Mouse (Mus musculus): ENCODE results near the gene Zfp667.
"Not testable (repeated sequence)": the region's sequence is repeated elsewhere in the genome, so short reads cannot be mapped to it uniquely, and the experiment has no call there.

Zfp667 gene

GRCm38 (mm10) chr7:6285842-6286705, at the start of gene Zfp667:
Gene Zfp667, plus strand, starts transcription at chr7:6286579.
- DNase-seq: peak; percentile 98

DNA sequence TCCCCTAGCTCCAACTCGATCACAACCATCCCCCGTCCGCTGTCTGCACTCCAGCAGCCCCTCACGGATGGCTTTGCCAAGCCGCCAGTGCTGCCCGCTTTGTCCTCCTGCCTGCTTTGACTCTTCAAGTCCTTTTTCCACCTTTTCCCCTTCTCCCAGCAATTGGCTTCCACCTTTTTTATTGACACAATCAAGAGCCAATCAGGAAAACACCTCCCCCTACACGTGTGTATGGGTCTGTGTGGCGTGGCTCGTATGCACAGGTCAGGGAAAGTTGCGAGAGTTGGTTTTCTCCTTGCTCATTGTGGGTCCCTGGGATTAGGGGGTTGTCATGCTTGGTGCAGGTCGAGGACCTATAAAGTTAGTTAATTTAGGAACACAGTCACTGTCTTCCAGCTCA, 46.6 kb upstream of the Zfp667 start:
- no peak for DNase-seq

- DNase-seq: peak; percentile 68
These were observed 45.4 kb upstream of the Zfp667 start for GRCm38 (mm10) chr7:6240841-6241425.

DNA sequence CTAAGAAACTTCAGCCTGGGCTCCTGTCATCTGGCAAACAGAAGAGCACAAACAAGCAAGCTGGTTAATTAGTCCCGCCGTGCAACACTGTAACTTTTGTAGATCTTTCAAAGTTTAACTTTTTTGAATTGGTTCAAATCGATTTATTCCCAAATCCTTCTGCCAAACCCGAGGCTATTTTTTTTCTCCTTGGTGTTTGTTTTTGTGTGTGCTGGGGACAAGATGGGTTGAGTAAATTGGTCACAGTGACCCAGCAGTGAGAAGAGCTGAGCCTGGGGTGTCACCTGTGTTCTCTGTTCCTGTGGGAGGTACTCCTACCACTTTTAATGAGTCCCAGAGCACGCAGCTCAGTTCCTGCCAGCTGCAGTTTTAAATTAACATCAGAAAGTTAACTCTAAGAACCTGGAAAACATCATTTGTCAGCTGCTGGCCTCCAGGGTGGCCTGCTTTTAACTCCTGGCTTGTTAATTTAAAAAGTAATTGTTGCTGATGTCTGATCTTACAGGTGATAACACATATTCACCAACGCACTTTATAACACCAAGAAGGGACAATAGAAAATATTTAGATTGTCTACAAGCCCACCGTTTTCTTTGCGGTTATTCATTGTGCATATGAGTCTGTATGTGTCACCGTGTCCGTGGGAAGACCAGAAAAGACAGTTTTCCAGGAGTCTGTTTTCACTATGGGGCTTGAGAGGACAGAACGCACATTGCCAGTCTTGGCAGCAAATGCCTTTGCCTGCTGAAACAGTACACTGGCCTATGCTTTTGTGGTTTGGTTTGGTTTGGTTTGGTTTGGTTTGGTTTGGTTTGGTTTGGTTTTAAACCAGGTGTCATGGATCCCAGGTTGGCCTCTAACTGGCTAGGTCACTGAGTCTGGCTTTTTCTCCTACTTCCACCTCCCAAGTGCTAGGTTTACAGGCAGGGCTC, 41.8 kb upstream of the Zfp667 start:
- DNase-seq: no peak

DNA sequence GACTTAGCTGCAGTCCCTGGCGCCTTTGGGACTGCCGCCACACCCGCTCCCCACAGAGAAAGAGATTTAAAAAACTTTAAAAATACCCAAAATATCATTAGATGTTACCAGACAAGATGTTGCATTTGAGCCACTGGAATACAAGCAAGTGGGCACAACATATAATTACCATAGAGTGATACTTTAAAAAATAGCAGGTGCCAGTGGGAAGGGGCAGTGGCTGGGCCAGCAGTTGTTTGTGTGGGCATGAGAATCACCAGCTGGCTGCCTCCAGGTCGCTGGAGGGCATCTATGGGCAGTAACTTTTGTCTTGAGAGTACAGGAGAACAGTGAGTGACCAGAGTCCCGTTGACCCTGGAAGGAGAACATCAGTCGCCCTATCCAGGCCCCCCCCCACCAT, 34.0 kb upstream of the Zfp667 start, which contains the start of gene Epp13:
TSS of gene Epp13 (plus strand) at position 301 of the 400 bp plus-strand sequence.
- DNase-seq: no peak

DNA sequence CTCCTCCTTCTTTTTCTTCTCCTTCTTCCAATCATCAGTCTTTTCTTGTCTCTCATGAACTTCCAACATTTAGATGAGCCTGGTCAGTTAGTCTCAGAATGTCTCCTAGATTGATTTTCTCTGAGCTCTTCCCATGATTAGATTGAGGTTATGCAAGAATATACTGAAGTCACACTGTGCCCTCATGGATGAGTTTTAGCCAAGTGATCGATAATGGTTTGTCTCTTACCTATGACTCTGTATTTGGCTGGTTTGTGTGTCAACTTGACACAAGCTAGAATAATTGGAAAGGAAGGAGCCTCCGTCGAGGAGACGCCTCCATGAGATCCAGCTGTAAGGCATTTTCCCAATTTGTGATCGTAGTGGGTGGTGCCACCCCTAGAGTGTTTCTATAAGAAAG, 31.9 kb upstream of the Zfp667 start:
- DNase-seq: no peak

- no peak for DNase-seq
These were observed 29.0 kb upstream of the Zfp667 start for GRCm38 (mm10) chr7:6257386-6257785.

DNA sequence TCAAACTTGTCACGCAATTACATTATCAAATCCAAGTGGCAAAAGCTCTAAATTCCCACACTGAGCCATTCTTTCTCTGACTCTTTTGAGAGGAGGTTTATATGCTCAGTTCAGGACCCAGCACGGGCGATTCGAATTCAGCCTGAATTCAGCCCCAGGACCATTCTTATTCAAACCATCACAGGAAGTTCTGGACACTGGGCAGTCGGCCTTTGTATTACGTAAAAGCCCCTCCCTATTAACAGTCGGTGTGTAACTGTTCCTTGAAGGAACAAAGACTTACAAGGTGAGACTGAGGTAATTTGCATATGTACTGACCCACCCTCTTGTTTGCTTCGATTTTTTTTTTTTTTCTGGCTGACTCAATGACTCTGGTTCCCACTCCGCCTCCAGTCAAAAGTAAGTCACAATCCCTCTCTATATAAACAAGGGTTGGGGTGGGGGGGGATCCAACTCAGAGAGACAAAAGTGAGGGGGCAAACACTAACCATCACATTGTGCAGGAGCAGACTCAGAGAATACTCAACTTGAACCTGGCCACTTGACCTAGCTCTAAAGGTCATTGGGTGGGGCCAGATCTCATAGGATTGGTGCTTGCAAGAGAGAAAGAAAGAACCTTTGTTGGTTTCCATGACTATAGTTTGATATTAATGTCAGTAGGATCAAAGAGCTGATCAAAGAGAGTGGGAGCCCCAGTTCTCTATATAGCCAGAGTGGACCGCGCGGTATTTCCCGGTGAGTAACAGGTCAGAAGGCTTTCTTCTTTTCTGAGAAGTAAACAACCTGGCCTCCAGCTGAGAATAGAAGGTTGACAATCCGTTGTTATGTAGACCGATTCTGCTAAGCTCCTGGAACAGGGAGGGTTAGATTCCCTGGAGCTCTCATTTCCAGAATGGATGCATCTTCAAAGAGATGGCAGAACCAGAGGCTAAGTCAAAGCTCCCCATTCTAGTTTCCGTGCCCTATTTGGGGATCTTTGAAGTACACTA, 27.9 kb upstream of the Zfp667 start:
- no peak for DNase-seq

- not testable (repeated sequence) for DNase-seq
These were observed 26.4 kb upstream of the Zfp667 start for GRCm38 (mm10) chr7:6260004-6260403.

GRCm38 (mm10) chr7:6262120-6262519, 24.3 kb upstream of the Zfp667 start:
- no peak for DNase-seq

GRCm38 (mm10) chr7:6262984-6263383, 23.4 kb upstream of the Zfp667 start:
- no peak for DNase-seq

GRCm38 (mm10) chr7:6265695-6266094, 20.7 kb upstream of the Zfp667 start:
- peak; percentile 46 for DNase-seq

DNA sequence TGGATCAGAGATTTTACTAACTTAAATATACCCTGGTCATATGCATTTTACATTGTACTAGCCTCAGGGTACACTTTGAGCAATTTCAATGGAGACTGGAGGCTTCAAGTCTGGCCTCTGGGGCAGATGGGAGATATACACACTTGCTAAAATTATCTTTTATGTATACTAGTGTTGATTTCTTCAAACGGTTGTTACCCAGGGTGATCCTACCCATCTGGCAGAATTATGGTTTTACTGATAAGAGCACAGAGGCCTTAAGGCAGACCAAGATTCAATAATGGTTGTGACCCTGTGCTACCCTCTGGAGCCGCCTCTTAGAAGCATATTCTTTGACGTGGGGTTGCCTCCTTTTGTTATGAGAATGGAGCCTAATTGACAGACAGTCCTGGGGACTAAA, 8.5 kb upstream of the Zfp667 start:
- no peak for DNase-seq

GRCm38 (mm10) chr7:6282749-6283148, 3.6 kb upstream of the Zfp667 start:
- DNase-seq: peak; percentile 87

- DNase-seq: peak; percentile 93
These were observed 2.8 kb upstream of the Zfp667 start for GRCm38 (mm10) chr7:6283451-6284075.

DNA sequence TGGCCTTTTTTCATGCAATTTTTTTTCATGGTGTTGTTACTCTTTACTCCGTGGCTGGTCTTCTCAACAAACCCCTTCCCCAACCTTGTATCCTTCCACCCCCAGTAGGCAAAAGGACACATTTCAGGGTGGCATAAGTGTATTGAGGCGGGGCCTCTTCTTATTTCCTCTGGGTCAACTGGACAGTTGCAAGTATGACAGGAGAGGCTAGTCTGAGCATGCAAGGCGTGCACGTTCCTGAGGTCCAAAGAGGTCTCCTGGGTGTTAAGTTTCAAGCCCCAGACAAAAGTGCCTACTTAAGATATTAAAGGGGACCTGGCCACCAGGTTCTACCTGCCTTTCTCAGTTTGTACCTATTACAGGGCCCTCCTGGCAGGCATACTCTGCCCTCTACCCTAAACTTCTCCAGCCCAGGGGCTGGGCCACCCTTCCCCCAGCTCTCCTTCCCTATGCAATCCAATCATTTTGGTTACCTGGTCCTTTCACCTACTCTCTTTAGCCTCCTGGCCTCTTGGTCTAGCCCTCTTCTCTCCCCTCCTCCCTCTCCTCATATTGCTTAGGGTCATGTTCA, 1.9 kb upstream of the Zfp667 start:
- no peak for DNase-seq

DNA sequence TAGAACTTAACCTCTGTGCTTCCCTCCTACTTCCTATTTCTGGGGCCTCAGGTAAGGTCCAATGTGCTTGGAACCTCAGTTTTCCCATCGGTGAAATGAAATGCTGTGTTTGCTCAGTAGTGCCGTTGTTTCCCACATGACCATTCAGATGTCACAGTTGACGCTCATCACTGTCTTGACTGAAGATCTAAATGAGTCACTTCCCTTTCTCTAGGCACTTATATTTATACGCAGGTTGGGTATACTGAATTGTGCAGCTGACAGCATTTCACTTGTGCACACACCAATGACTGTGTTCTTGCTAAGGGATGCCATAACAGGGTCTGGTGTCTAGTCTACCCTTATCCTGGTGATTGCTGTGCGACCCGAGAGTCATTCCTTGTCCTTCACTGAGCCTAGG, 1.0 kb upstream of the Zfp667 start:
- DNase-seq: no peak

GRCm38 (mm10) chr7:6286921-6287531, 647 bp downstream of the Zfp667 start:
- peak; percentile 48 for DNase-seq

DNA sequence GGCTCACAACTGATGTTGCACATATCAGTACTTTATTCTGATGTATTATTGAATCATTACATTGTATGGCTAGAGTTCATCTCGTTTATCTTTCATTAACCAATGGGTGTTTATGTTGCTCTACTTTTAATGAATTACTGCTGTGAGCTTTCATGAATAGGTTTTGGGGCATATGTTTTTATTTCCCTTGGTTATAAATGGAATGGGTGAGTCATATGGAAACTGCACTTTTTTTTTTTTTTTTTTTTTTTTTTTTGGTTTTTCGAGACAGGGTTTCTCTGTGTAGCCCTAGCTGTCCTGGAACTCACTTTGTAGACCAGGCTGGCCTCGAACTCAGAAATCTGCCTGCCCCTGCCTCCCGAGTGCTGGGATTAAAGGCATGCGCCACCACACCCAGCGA, 4.7 kb downstream of the Zfp667 start:
- not testable (repeated sequence) for DNase-seq

DNA sequence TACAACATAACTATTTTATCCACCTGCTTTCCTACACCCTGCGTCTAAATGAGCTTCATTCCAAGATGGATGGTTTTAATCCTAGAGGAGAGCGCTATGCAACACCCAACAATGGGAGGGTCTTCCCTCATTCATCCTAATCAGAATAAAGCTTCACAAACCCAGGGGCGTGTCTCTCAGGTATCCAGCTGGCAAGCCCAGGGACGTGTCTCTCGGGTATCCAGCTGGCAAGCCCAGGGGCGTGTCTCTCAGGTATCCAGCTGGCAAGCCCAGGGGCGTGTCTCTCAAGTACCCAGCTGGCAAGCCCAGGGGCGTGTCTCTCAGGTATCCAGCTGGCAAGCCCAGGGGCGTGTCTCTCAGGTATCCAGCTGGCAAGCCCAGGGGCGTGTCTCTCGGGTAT, 14.4 kb downstream of the Zfp667 start:
- DNase-seq: not testable (repeated sequence)
